Mouse (Mus musculus): ENCODE measurements around the gene Gm6588. TPM values are rescaled to one million over a fixed set of nuclear protein-coding genes. Genes with fewer than 3 reads are reported as not detected.

Gm6588 gene
- polyA plus RNA-seq, 1 experiment from 2014 or later = not detected

DNA sequence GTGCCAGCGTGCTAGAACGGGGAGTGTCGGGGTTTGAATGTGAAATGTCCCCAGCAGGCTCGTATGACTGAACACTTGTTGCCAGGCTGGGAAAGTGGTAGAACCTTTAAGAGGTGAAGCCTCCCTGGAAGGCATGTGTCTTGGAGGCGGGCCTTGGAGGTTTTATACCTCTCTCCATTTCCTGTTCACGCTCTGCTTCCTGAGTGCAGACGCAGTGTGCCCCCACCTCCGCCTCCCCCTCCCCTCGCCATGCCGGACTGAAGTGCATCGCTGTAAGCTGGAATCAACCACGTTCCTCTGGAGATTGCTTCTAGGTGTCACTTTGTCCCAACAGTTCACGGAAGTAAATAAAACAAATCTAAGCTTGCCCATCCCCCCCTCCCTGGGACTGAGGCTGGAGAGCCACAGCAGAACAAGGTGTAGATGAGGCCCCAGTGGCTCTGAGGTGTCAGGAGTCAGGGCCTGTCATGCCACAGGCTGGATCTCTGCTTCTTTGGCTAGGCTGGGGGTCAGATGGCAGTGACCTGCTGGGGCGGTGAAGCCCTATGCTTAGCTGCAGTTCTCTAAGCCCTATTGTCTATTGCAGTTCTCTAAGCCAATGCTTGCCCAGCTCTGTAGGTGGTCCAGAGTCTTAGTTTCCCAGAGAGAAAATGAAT, 18.0 kb upstream of the Gm6588 start:
- Histone ChIP-seq H3K4me1 (ENCODE audit: insufficient read depth) (no peaks in the 10 kb centered on the region), H3K9me3 (ENCODE audit: low read length) (no peaks in the 10 kb centered on the region), H3K36me3 (replicated peaks; ENCODE audit: insufficient read depth, low read length) (no peaks in the 10 kb centered on the region), H3K4me3 (ENCODE audit: low read depth, low read length) (no peak overlapping the region), H3K4me2 (ENCODE audit: low read depth, low read length) (no peak overlapping the region), H3K27ac (ENCODE audit: low read depth) (no peak overlapping the region), H3K9ac (replicated peaks) (no peak overlapping the region), H3K27me3 (ENCODE audit: insufficient read depth, low read length) (peaks cover 17% of the 10 kb centered on the region; the same call in 1 of the 2 replicates)
- no peak for TF ChIP-seq CTCF (IDR thresholded peaks at IDR 0.05; ENCODE audit: low read depth)
- no peak for TF ChIP-seq EP300 (IDR thresholded peaks at IDR 0.05; ENCODE audit: low read depth)
- no peak for ATAC-seq
- 20% methylated on average over 14 of the region's 14 CpGs for WGBS (ENCODE audit: insufficient replicate concordance)
- no peak for DNase-seq

DNA sequence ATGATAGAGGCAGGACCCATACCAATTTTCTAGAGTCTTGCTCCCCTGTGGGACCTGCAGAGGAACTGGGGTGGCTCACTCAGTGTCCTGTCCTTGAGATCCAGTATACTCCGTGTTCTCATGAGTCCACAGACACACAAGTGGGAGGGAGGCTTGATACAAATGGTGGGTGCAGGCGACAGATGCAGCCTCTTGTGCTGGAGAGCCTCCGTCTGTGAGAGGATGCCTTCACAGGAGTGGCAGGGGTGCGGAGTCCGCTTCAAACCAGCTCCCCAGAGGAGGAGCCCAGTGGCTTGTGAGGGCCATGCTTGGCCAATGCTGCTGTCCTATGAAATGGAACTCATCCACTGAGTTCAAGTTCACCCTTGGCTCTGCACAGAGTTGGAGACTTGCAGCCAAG, 17.2 kb upstream of the Gm6588 start:
- Histone ChIP-seq H3K36me3 (replicated peaks; ENCODE audit: insufficient read depth, low read length) (no peaks in the 10 kb centered on the region), H3K4me1 (ENCODE audit: insufficient read depth) (no peaks in the 10 kb centered on the region), H3K4me3 (ENCODE audit: low read depth, low read length) (no peak overlapping the region), H3K9ac (replicated peaks) (no peak overlapping the region), H3K27me3 (ENCODE audit: insufficient read depth, low read length) (peaks cover 17% of the 10 kb centered on the region; the same call in 1 of the 2 replicates), H3K4me2 (ENCODE audit: low read depth, low read length) (no peak overlapping the region), H3K27ac (ENCODE audit: low read depth) (no peak overlapping the region), H3K9me3 (ENCODE audit: low read length) (no peaks in the 10 kb centered on the region)
- no peak for ATAC-seq
- no peak for DNase-seq
- no peak for TF ChIP-seq EP300 (IDR thresholded peaks at IDR 0.05; ENCODE audit: low read depth)
- TF ChIP-seq CTCF (IDR thresholded peaks at IDR 0.05; ENCODE audit: low read depth) = no peak
- WGBS (ENCODE audit: insufficient replicate concordance) = 70% methylated on average over 5 of the region's 5 CpGs

DNA sequence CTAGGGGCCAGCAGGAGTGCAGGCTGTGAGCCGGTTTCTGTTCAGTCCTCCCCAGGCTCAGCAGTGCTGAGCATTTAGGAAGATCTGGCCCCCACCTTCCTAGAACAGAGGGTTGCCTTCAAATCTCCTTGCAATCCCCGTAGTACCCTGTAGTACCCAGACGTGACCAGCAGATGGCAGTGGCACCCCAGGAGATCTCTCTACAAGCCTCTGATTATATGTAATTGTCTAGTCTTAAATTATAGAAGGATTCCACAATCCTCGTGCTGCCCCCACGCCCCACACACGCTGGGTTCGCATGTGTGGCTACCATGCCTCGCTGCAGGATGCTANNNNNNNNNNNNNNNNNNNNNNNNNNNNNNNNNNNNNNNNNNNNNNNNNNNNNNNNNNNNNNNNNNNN, 16.2 kb upstream of the Gm6588 start:
- TF ChIP-seq EP300 (IDR thresholded peaks at IDR 0.05; ENCODE audit: low read depth) (no peak), CTCF (IDR thresholded peaks at IDR 0.05; ENCODE audit: low read depth) (peak; percentile 90)
- 0% methylated on average over 8 of the region's 8 CpGs for WGBS (ENCODE audit: insufficient replicate concordance)
- no peak overlapping the region for H3K4me2 ChIP-seq (ENCODE audit: low read depth, low read length)
- no peak overlapping the region for H3K4me3 ChIP-seq (ENCODE audit: low read depth, low read length)
- H3K36me3 ChIP-seq (replicated peaks; ENCODE audit: insufficient read depth, low read length) = no peaks in the 10 kb centered on the region
- H3K9ac ChIP-seq (replicated peaks) = no peak overlapping the region
- no peaks in the 10 kb centered on the region for H3K9me3 ChIP-seq (ENCODE audit: low read length)
- ATAC-seq (no peak), DNase-seq (peak; percentile 80)
- peaks cover 14% of the 10 kb centered on the region; the same call in 1 of the 2 replicates for H3K27me3 ChIP-seq (ENCODE audit: insufficient read depth, low read length)
- H3K4me1 ChIP-seq (ENCODE audit: insufficient read depth) = no peaks in the 10 kb centered on the region
- H3K27ac ChIP-seq (ENCODE audit: low read depth) = no peak overlapping the region

DNA sequence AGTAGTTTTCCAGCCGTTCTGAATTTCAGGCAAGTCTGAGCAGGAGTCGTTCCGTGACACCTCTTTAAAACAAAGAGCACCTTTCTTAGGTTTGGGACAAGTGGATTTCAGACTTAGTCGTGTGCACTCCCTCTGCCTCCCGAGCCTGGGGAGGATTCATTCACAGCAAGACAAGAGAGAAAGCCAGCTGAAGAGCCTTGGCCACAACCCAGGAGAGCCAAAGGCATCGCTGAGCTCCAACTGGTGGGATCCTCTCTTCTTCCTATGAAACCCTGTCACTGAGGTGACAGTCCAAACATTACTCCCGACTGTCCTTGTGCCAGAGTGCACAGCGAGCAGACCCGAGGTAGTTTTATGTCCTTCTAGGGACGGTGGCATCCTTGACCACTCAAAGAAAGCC, 10.7 kb upstream of the Gm6588 start:
- no peaks in the 10 kb centered on the region for H3K4me1 ChIP-seq (ENCODE audit: insufficient read depth)
- TF ChIP-seq EP300 (IDR thresholded peaks at IDR 0.05; ENCODE audit: low read depth) (no peak), CTCF (IDR thresholded peaks at IDR 0.05; ENCODE audit: low read depth) (no peak)
- H3K27me3 ChIP-seq (ENCODE audit: insufficient read depth, low read length) = no peaks in the 10 kb centered on the region
- H3K9ac ChIP-seq (replicated peaks) = no peak overlapping the region
- DNase-seq = no peak
- H3K4me2 ChIP-seq (ENCODE audit: low read depth, low read length) = no peak overlapping the region
- no peak overlapping the region for H3K27ac ChIP-seq (ENCODE audit: low read depth)
- no peaks in the 10 kb centered on the region for H3K36me3 ChIP-seq (replicated peaks; ENCODE audit: insufficient read depth, low read length)
- 54% methylated on average over 10 of the region's 10 CpGs for WGBS (ENCODE audit: insufficient replicate concordance)
- H3K4me3 ChIP-seq (ENCODE audit: low read depth, low read length) = no peak overlapping the region
- ATAC-seq = no peak
- no peaks in the 10 kb centered on the region for H3K9me3 ChIP-seq (ENCODE audit: low read length)

DNA sequence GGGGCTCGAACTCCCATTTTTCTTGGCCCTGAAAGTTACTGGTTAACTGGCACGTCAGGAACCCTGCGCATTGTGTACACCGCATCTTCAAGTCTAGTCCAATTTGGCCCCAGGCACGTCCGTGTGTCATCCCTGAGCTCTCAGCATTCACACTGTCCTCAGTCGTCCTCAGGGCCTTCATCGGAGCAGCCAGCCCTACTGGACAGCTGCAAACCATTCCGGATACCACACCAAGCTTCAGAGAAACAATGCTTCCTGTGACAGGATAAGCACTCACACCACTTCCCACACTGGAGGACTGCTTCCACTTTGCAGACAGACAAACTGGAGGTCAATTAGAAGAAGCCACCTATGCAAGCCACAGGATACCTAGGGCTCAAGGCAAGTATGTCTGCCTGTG, 3.9 kb downstream of the Gm6588 start:
- no peak overlapping the region for H3K4me3 ChIP-seq (ENCODE audit: low read depth, low read length)
- H3K36me3 ChIP-seq (replicated peaks; ENCODE audit: insufficient read depth, low read length) = no peaks in the 10 kb centered on the region
- TF ChIP-seq CTCF (IDR thresholded peaks at IDR 0.05; ENCODE audit: low read depth) (no peak), EP300 (IDR thresholded peaks at IDR 0.05; ENCODE audit: low read depth) (no peak)
- ATAC-seq (no peak), DNase-seq (no peak)
- H3K9me3 ChIP-seq (ENCODE audit: low read length) = no peaks in the 10 kb centered on the region
- H3K27ac ChIP-seq (ENCODE audit: low read depth) = no peak overlapping the region
- H3K4me2 ChIP-seq (ENCODE audit: low read depth, low read length) = no peak overlapping the region
- no peak overlapping the region for H3K9ac ChIP-seq (replicated peaks)
- 0 out of 2 replicates have a peak, but pooled peaks cover 3% of the 10 kb centered on the region for H3K27me3 ChIP-seq (ENCODE audit: insufficient read depth, low read length)
- WGBS (ENCODE audit: insufficient replicate concordance) = 33% methylated on average over 9 of the region's 9 CpGs
- H3K4me1 ChIP-seq (ENCODE audit: insufficient read depth) = no peaks in the 10 kb centered on the region

DNA sequence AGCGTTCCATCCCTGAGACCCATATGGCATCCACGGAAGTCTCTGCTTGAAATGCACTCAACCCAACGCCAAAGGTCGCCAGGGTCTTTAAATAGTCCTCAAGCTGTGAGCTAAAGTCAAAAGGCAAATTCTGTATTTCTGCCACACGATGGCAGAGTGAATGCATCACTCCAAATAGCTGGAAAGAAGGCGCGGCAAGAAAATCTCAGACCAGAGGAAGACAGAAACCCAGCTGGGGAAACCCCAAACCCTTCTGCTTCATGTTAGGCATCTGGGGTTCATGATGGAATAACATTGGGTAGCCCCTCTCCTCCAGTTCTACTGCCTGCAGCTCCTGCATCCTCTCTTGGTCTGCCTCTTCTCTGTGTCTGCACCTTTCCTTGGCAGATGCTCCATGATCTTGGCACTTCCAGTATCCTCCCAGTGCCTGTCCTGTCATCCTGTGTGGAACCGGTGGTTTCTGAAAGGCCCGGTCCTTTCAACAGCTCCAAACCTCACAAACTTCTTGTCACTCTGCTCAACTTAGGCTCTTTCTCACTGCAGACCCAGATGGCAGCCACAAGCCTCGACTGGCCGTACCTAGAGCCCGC, 5.8 kb downstream of the Gm6588 start:
- no peak overlapping the region for H3K27ac ChIP-seq (ENCODE audit: low read depth)
- WGBS (ENCODE audit: insufficient replicate concordance) = 56% methylated on average over 12 of the region's 12 CpGs

More for the DNA sequence above, 5.8 kb downstream of the Gm6588 start:
- no peak overlapping the region for H3K9ac ChIP-seq (replicated peaks)
- ATAC-seq (no peak), DNase-seq (no peak)
- no peak overlapping the region for H3K4me3 ChIP-seq (ENCODE audit: low read depth, low read length)
- no peaks in the 10 kb centered on the region for H3K9me3 ChIP-seq (ENCODE audit: low read length)
- no peaks in the 10 kb centered on the region for H3K4me1 ChIP-seq (ENCODE audit: insufficient read depth)
- H3K4me2 ChIP-seq (ENCODE audit: low read depth, low read length) = no peak overlapping the region
- TF ChIP-seq CTCF (IDR thresholded peaks at IDR 0.05; ENCODE audit: low read depth) (no peak), EP300 (IDR thresholded peaks at IDR 0.05; ENCODE audit: low read depth) (no peak)
- H3K36me3 ChIP-seq (replicated peaks; ENCODE audit: insufficient read depth, low read length) = no peaks in the 10 kb centered on the region
- 0 out of 2 replicates have a peak, but pooled peaks cover 3% of the 10 kb centered on the region for H3K27me3 ChIP-seq (ENCODE audit: insufficient read depth, low read length)

All from liver, postnatal 0 days (tissue).